In genomic region chr10:4611386-4612155, GRCm38 (mm10) we compare ENCODE assay signal across 8 mouse cellular contexts. TPM values are rescaled to one million over a fixed set of nuclear protein-coding genes. Genes with fewer than 3 reads are reported as not detected.
A peak's percentile ranks its signal among the peaks of the same experiment; 100 is the strongest.
DNase-seq lines count a peak whose midpoint lies in the region; ATAC-seq lines count a peak whose summit lies in the region.

TSS of gene Esr1 (plus strand) at chr10:4611593.

- peak; percentile 11 for DNase-seq in embryonic facial prominence, embryonic 11.5 days (ENCODE audit: low spot score)
- no peak for DNase-seq in embryonic facial prominence, embryonic 10.5 days (ENCODE audit: low spot score)
- DNase-seq in thymus, postnatal 36 days, result peak; percentile 32
- no peak for DNase-seq in thymus, postnatal 0 days (ENCODE audit: low spot score)
- DNase-seq in spleen, postnatal 14 days (ENCODE audit: low spot score in 2 of 2), result no peak
- no peak for DNase-seq in embryo, embryonic 11 days

- no peaks in the 10 kb centered on the region for H3K9me3 ChIP-seq in embryonic facial prominence, embryonic 11.5 days (replicated peaks; ENCODE audit: control insufficient read depth, low read length)
- no peaks in the 10 kb centered on the region; the same call in 1 of the 2 replicates for H3K9me3 ChIP-seq in embryonic facial prominence, embryonic 10.5 days
- no peaks in the 10 kb centered on the region for H3K9me3 ChIP-seq in intestine, embryonic 16.5 days (ENCODE audit: control insufficient read depth, low read length)

- H3K27ac ChIP-seq in embryonic facial prominence, embryonic 11.5 days (replicated peaks; ENCODE audit: low read depth, low read length), result no peak within 1 kb of the TSS
- H3K27ac ChIP-seq in embryonic facial prominence, embryonic 10.5 days (replicated peaks), result no peak within 1 kb of the TSS
- no peak within 1 kb of the TSS for H3K27ac ChIP-seq in intestine, embryonic 16.5 days (ENCODE audit: low read length)

- ATAC-seq in embryonic facial prominence, embryonic 11.5 days (replicated peaks; ENCODE audit: insufficient number of reproducible peaks, low FRiP score, low TSS enrichment, low read depth), result no peak
- ATAC-seq in intestine, embryonic 16.5 days, result peak; percentile 52
- peak; percentile 43 for ATAC-seq in megakaryocyte, adult 5-6 weeks (ENCODE audit: poor library complexity, severe bottlenecking)

- H3K9ac ChIP-seq in embryonic facial prominence, embryonic 11.5 days (replicated peaks; ENCODE audit: low read length), result no peak within 1 kb of the TSS
- peak within 1 kb of the TSS; percentile 6 for H3K9ac ChIP-seq in intestine, embryonic 16.5 days (ENCODE audit: low read depth, low read length)

- 44% methylated on average over 13 of the region's 13 CpGs for WGBS in embryonic facial prominence, embryonic 11.5 days
- 49% methylated on average over 13 of the region's 13 CpGs for WGBS in embryonic facial prominence, embryonic 10.5 days
- 27% methylated on average over 13 of the region's 13 CpGs for WGBS in intestine, embryonic 16.5 days

- H3K4me1 ChIP-seq in embryonic facial prominence, embryonic 11.5 days (ENCODE audit: control insufficient read depth, insufficient read depth, low read length), result no peaks in the 10 kb centered on the region
- peaks cover 7% of the 10 kb centered on the region; the same call in 1 of the 2 replicates for H3K4me1 ChIP-seq in embryonic facial prominence, embryonic 10.5 days
- H3K4me1 ChIP-seq in intestine, embryonic 16.5 days (ENCODE audit: control insufficient read depth, insufficient read depth, low read length), result 0 out of 2 replicates have a peak, but pooled peaks cover 2% of the 10 kb centered on the region

- H3K27me3 ChIP-seq in embryonic facial prominence, embryonic 11.5 days (ENCODE audit: control insufficient read depth, insufficient read depth, low read length), result no peaks in the 10 kb centered on the region
- no peaks in the 10 kb centered on the region for H3K27me3 ChIP-seq in embryonic facial prominence, embryonic 10.5 days (replicated peaks; ENCODE audit: low read depth, poor library complexity, severe bottlenecking)
- H3K27me3 ChIP-seq in intestine, embryonic 16.5 days (replicated peaks; ENCODE audit: control insufficient read depth, insufficient read depth, low read length), result no peaks in the 10 kb centered on the region

- no peak within 1 kb of the TSS for H3K4me3 ChIP-seq in embryonic facial prominence, embryonic 11.5 days (ENCODE audit: low read depth, low read length)
- H3K4me3 ChIP-seq in embryonic facial prominence, embryonic 10.5 days, result no peak within 1 kb of the TSS
- H3K4me3 ChIP-seq in intestine, embryonic 16.5 days (ENCODE audit: low read length), result peak within 1 kb of the TSS; percentile 37

- no peaks in the 10 kb centered on the region for H3K36me3 ChIP-seq in embryonic facial prominence, embryonic 11.5 days (replicated peaks; ENCODE audit: control insufficient read depth, insufficient read depth, low read depth, low read length)
- no peaks in the 10 kb centered on the region for H3K36me3 ChIP-seq in embryonic facial prominence, embryonic 10.5 days (replicated peaks)
- H3K36me3 ChIP-seq in intestine, embryonic 16.5 days (ENCODE audit: control insufficient read depth, insufficient read depth, low read length), result no peaks in the 10 kb centered on the region

- no peak within 1 kb of the TSS for H3K4me2 ChIP-seq in embryonic facial prominence, embryonic 11.5 days (ENCODE audit: low read depth, low read length)
- H3K4me2 ChIP-seq in intestine, embryonic 16.5 days (ENCODE audit: low read depth, low read length), result peak within 1 kb of the TSS; percentile 59

RNA-seq across cellular contexts. Expression of gene Esr1, which starts in this region (rescaled TPM):
- polyA plus RNA-seq in embryonic facial prominence, embryonic 11.5 days (2014; fragmentation: Nextera tagmentation; extraction: Ambion mirVana), result 0.10 TPM in 1 of 2 replicates, not detected in the other
- polyA plus RNA-seq in embryonic facial prominence, embryonic 10.5 days (2016; fragmentation: Nextera tagmentation; extraction: Ambion mirVana), result 0.07 TPM in 1 of 2 replicates, not detected in the other
- 0.28 and 0.47 TPM in 2 replicates for polyA plus RNA-seq in thymus, postnatal 0 days (2015; fragmentation: Nextera tagmentation; extraction: Ambion mirVana)
- 0.37 and 0.55 TPM in 2 replicates for polyA plus RNA-seq in intestine, embryonic 16.5 days (2015; fragmentation: Nextera tagmentation; extraction: Ambion mirVana)
- total RNA-seq in megakaryocyte, adult 5-6 weeks (2015), result 3.9 and 4.0 TPM in 2 replicates
- total RNA-seq in megakaryocyte, adult 5-6 weeks (2017), result 2.4 and 3.3 TPM in 2 replicates

Comparison
In these comparisons a context has a peak if more than half of its experiments do, and no peak if none do; other contexts are left out.
1. DNase-seq: peak in thymus, postnatal 36 days (2 of 2); none in embryonic facial prominence, embryonic 10.5 days (single experiment), thymus, postnatal 0 days (single experiment), spleen, postnatal 14 days (0 of 2) and embryo, embryonic 11 days (single experiment).
2. Peak in DNase-seq in embryonic facial prominence, embryonic 11.5 days; RNA of the gene not detected or under 1 TPM.
3. Peak in ATAC-seq, H3K4me3 ChIP-seq, H3K9ac ChIP-seq and H3K4me2 ChIP-seq in intestine, embryonic 16.5 days; RNA of the gene not detected or under 1 TPM.